Mouse (Mus musculus) urinary bladder, postnatal 25 days (tissue): Measurements from ENCODE around the gene Lag3.

ENCODE experiments used
- DNase-seq: peaks from one replicate; pipeline ENCODE4 v3.0.0; 2022; ENCODE audit warnings: low spot score

Lag3 gene

DNA sequence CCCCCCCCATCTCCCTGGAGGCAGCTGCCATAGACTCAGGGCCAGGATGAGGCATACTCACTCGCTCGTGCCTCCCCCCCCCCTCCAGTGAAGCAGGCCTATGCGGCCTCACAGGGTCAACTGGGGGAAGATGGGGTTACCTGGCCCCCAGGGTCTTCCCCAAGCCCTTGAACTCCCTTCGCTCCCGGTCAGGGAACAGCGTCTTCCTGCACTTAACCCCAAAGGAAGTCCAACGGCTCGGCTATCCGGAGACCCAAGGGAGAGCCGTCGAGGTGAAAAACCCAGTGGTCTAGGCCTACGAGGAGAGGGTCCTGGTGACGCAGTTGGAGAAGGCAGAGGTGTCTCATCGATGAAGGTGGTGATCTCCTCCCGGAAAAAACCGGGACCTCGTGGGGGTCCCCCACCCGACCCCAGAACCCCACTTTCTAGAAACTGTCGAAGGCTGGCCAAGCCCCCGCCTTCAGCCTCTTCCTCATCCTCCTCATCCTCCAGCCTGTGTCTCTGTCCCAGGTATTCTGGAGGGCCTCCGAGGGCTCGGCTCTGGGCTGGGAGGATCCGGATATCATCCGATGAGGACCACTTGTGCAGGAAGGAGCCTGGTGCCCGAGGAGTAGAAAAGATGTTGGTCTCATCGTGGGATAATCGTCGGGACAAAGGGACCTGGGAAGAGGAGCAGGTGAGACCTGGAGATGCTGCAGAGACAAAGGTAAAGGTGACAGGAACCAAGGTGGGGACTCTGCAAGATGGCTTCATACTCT lies 52.8 kb downstream of the Lag3 start:
- no peak for DNase-seq

DNA sequence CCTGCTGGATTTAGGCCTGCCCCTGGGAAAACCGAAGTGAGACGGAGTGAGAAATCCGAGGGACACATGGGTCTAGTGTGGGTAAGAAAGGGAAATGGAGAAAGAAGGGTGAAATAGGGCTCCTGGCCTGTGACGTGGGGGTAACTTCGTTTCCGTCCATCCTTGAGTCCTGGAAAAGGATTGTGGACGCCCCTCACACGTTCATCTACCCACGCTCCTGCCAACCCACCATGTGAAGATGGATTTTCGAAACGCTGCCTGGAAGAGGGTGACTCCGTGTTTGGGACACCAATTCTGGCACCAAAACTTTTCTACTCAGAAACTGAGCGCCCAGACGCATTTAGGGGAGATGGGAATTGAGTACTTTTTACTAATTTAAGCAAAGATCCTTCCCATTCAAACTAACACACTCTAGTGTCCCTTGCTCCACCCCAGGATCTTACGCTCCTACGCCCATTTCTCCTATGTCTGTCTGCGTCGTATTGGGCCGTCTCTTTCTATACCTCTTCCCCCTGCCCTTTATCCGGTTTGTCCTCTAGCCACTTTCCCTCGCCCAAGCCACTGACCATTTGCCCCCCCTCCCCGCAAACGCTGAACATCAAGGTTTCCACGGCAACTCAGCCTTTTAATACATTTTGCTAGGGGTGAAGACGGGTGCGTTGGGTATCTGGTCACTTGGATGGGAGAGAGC lies 53.5 kb downstream of the Lag3 start:
- DNase-seq = no peak

DNA sequence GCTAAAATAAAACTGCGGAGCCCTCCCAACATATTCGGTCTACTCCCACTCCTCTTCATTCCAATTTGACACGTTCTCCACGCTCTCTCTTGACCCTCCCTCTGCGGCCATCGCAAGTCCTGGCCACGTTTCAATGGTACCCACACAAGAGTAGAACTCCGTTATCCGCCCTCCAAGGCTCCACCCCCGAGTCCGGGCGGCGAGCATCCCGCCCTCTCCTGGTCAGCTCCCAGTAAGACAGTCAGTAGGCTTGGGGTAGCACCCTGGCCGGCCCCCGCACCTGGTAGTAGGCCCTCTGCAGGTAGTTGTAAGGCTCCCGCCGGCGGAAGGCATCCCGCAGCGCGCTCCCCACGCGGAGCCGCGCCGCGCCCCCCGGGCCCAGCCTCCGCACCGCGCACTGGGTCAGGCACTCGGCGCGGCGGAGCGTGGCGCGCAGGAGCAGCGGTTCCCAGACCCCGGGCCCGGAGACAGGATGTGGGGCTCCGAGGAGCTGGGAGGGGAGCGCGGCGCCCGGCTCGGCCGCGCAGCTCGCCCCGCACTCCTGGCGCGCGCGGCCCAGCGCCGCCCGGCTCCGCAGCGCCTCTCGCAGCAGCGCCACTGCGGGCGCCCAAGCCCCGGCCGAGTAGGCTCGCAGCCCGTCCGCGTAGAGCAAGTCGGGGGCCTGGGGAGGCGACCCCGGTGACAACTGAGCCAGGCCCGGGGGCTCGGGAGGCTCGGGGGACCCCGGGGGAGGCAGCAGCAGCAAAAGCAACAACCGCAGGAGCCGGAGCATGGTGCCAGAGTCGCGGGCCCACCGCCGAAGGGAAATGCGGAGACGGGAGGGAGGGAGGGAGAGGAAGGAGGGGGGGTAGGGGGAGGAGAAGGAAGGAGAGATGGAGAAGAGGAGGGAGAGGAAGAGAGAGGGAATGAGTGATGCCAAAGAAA lies 54.3 kb downstream of the Lag3 start, which contains the start of gene P3h3:
P3h3 (minus strand) TSS at position 837 of the 924 bp plus-strand sequence.
- peak; percentile 74 for DNase-seq

DNA sequence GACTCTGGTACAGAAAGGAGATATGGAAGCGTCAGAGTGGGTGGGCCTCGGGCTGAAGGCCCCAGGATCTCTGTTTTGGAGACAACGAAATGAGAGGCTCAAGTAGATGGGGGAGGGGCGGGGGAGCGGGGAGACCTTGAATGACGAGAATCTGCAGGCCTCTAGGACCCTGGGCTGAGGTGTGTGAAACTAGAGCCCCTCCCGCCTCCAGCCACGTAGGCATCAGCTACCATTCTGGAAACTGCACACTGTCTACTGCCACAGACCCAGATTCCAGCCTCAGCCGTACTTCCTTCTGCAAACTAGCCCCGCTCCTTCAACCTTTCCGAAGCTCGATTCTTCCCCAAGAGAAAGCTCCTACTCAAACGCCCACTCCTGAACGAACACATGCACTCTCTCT lies 55.2 kb downstream of the Lag3 start:
- DNase-seq = no peak

DNA sequence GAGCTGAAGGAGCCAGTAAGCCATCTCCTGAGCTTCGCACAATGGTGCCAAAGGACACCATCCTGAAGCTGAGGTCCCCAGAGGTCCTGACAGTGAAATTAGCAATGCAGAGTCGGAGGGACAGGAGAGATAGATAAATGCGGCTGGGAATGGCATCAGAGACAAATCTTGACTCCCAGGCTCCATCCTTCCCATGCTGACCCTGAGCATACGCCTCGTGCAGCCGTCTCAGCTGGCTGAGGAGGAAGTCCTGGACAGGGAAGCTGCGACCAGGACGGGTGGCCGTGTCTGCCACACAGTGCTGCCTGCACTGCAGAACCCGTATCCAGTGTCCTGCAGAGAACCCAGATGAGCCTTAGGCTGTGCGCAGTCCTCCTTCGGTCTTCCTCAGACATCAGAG lies 56.9 kb downstream of the Lag3 start:
- DNase-seq = no peak
